Mouse (Mus musculus): ENCODE data around the gene Ankfy1. TPM values are rescaled to one million over a fixed set of nuclear protein-coding genes. Genes with fewer than 3 reads are reported as not detected.
"Not testable (repeated sequence)": the region's sequence is repeated elsewhere in the genome, so short reads cannot be mapped to it uniquely, and the experiment has no call there.

Gene Ankfy1
- polyA plus RNA-seq, 1 experiment from 2014 or later, result 36.7 TPM

DNA sequence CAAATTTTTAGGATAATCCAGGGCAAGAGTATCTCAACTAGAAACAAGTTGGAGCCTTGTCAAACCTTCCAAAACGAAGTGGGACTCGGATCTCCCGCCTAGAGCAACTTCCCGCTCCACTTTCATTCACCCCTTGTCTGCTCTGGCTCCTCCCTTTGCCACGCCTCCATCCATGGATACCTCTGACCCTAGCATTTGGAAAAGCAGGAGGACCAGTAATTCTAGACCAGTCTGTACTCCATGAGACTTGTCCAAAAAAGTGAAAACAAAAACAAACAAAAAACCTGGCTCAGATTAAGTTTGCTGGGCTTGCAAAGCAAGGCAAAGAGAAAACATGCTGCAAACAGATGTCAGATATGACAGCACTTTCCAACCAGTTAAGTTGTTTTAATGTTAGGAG lies 1.6 kb upstream of the Ankfy1 start:
- 8% methylated on average over 5 of the region's 5 CpGs for WGBS
- peak; percentile 42; the same call in 1 of the 2 replicates for ATAC-seq (ENCODE audit: insufficient read depth)

DNA sequence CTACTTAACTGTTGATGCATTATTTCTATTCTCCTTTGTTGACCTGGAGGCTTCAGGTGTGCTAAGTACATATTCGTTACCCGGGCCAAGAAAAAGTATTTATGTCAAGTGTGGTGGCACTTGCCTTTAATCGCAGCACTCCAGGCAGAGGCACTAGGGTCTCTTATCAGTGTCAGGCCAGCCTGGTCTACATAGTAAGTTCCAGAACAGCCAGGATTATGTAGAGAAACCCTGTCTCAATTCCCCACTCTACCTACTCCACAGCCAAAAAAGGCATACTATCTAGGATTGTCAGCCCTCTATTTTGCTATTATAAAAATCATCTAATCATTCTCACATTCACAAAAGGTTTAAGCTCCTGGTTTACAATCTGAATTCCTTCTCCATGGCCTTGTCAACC lies 691 bp upstream of the Ankfy1 start:
- Histone ChIP-seq H3K9ac (peak overlapping the region; percentile 67), H3K4me1 (ENCODE audit: insufficient read depth) (peaks cover 7% of the 10 kb centered on the region; the same call in 1 of the 2 replicates), H3K4me2 (peak overlapping the region; percentile 79), H3K27ac (ENCODE audit: low read depth) (peak overlapping the region; percentile 86), H3K4me3 (ENCODE audit: low read depth, low read length) (peak overlapping the region; percentile 66), H3K9me3 (ENCODE audit: low read depth, low read length) (no peaks in the 10 kb centered on the region), H3K27me3 (ENCODE audit: insufficient read depth, low read length) (no peaks in the 10 kb centered on the region), H3K36me3 (ENCODE audit: insufficient read depth) (peaks cover 5% of the 10 kb centered on the region; the same call in 1 of the 2 replicates)
- DNase-seq, result peak; percentile 14
- TF ChIP-seq CTCF (IDR thresholded peaks at IDR 0.05; ENCODE audit: low read depth), result no peak
- WGBS, result 48% methylated on average over 3 of the region's 3 CpGs
- ATAC-seq (ENCODE audit: insufficient read depth), result no peak

More for the DNA sequence above, 1.6 kb upstream of the Ankfy1 start:
- Histone ChIP-seq H3K4me2 (0 out of 2 replicates have a peak overlapping the region, but pooled peaks have one; percentile 10), H3K27me3 (ENCODE audit: insufficient read depth, low read length) (no peaks in the 10 kb centered on the region), H3K27ac (ENCODE audit: low read depth) (peak overlapping the region; percentile 27; the same call in 1 of the 2 replicates), H3K4me1 (ENCODE audit: insufficient read depth) (peaks cover 7% of the 10 kb centered on the region; the same call in 1 of the 2 replicates), H3K9me3 (ENCODE audit: low read depth, low read length) (no peaks in the 10 kb centered on the region), H3K9ac (no peak overlapping the region), H3K4me3 (ENCODE audit: low read depth, low read length) (no peak overlapping the region), H3K36me3 (ENCODE audit: insufficient read depth) (peaks cover 8% of the 10 kb centered on the region; the same call in 1 of the 2 replicates)
- no peak for TF ChIP-seq CTCF (IDR thresholded peaks at IDR 0.05; ENCODE audit: low read depth)
- DNase-seq, result peak; percentile 27

DNA sequence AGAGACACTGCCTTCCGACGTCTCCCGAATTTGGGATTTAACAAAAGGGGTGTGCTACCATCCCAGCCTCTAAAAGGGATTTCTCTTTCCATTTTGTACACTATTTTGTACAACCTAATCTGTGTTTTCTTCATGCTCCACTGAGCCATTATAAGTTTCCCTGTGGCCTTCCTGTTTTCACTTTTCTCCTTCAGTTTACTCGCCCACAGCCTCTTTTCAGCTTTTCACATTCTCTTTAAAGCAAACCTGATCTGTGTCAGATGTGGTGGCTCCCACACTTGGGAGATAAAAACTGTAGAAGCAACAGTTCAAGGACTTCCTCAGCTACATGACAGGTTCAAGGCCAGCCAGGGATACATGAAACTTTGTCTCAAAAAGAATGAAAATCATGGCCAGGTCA lies 2.5 kb downstream of the Ankfy1 start:
- Histone ChIP-seq H3K4me1 (ENCODE audit: insufficient read depth) (peaks cover 7% of the 10 kb centered on the region; the same call in 1 of the 2 replicates), H3K9me3 (ENCODE audit: low read depth, low read length) (no peaks in the 10 kb centered on the region), H3K27ac (ENCODE audit: low read depth) (no peak overlapping the region), H3K9ac (no peak overlapping the region), H3K4me3 (ENCODE audit: low read depth, low read length) (no peak overlapping the region), H3K4me2 (no peak overlapping the region), H3K36me3 (ENCODE audit: insufficient read depth) (no peaks in the 10 kb centered on the region; the same call in 1 of the 2 replicates), H3K27me3 (ENCODE audit: insufficient read depth, low read length) (no peaks in the 10 kb centered on the region)
- ATAC-seq (ENCODE audit: insufficient read depth) (no peak), DNase-seq (no peak)
- TF ChIP-seq CTCF (IDR thresholded peaks at IDR 0.05; ENCODE audit: low read depth), result no peak
- 85% methylated on average over 4 of the region's 4 CpGs for WGBS

DNA sequence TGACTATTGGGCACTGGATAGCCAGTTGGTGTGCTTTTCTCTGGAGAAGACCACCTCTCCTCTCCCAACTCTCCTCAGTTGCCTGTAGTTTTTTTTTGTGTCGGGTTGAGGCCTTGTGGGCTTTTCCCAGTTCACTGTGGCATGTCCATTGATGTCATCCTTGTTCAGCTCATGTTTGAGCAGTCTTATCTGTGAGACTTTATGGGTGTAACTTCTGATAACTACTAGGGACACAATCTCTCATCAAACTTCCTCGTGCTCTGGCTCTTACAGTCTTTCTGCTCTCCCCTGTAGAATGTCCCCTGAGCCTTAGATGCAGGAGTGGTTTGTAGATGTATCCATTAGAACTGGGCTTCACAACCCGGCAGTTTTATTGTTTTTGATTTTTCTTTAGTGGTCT lies 5.2 kb downstream of the Ankfy1 start:
- H3K4me3 ChIP-seq (ENCODE audit: low read depth, low read length), result no peak overlapping the region
- 81% methylated on average over 3 of the region's 3 CpGs for WGBS
- H3K9me3 ChIP-seq (ENCODE audit: low read depth, low read length), result no peaks in the 10 kb centered on the region
- TF ChIP-seq CTCF (IDR thresholded peaks at IDR 0.05; ENCODE audit: low read depth), result no peak
- no peak for DNase-seq
- H3K27ac ChIP-seq (ENCODE audit: low read depth), result no peak overlapping the region
- no peak overlapping the region for H3K9ac ChIP-seq
- H3K4me1 ChIP-seq (ENCODE audit: insufficient read depth), result peaks cover 7% of the 10 kb centered on the region; the same call in 1 of the 2 replicates
- ATAC-seq (ENCODE audit: insufficient read depth), result no peak
- H3K36me3 ChIP-seq (ENCODE audit: insufficient read depth), result peaks cover 2% of the 10 kb centered on the region; the same call in 1 of the 2 replicates
- no peak overlapping the region for H3K4me2 ChIP-seq
- no peaks in the 10 kb centered on the region for H3K27me3 ChIP-seq (ENCODE audit: insufficient read depth, low read length)

DNA sequence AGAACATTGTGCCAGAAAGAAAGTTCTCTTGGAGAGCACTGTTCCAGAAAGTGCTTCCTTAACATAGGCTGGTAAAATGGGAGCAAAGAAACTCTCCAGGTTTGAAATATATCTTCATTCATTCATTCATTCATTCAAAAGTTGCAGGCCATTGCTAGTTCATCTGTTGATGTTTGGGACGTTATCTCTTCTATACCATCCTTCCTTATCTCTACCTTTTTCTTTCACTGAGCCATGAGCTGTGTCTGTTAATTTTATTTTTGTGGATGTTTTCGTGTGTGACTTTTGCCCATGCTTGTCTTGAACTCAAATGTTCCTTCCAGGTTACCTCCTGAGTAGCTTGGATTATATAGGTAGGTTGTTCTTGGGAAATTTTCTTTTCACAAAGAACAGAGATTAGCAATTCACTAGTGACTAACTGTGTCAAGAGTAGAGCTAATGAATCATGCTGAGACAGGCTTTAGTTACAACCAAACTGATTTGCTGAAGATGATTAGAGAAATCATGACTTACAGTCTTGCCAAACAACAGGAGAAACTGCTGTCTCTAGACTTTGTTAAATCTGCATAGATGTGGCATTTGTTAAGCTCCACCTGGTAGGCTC lies 6.7 kb downstream of the Ankfy1 start:
- Histone ChIP-seq H3K4me3 (ENCODE audit: low read depth, low read length) (no peak overlapping the region), H3K9ac (no peak overlapping the region), H3K9me3 (ENCODE audit: low read depth, low read length) (no peaks in the 10 kb centered on the region), H3K4me1 (ENCODE audit: insufficient read depth) (no peaks in the 10 kb centered on the region), H3K27ac (ENCODE audit: low read depth) (no peak overlapping the region), H3K4me2 (no peak overlapping the region), H3K27me3 (ENCODE audit: insufficient read depth, low read length) (no peaks in the 10 kb centered on the region), H3K36me3 (ENCODE audit: insufficient read depth) (peaks cover 5% of the 10 kb centered on the region)
- TF ChIP-seq CTCF (IDR thresholded peaks at IDR 0.05; ENCODE audit: low read depth), result no peak
- DNase-seq (no peak), ATAC-seq (ENCODE audit: insufficient read depth) (no peak)
- 93% methylated on average over 2 of the region's 2 CpGs for WGBS

DNA sequence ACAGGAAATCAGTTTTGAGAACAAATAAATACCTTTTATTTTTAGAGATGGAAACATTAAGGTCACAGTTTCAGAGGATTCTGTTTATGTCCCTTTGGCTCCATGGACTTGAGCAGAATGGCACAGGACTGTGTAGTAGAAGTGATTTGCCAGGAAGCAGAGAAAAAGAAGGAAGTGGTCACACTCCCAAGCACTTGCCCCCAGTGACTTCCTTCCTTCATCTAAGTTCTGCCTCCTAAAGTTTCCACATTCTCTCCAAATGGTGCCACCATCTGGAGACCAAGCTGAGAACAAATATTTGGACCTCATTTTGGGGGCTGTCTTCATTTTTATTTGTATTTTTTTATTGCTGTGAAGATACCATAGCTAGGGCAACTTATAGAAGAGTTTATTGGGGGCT lies 7.5 kb downstream of the Ankfy1 start:
- Histone ChIP-seq H3K27ac (ENCODE audit: low read depth) (no peak overlapping the region), H3K4me1 (ENCODE audit: insufficient read depth) (no peaks in the 10 kb centered on the region), H3K4me2 (no peak overlapping the region), H3K9me3 (ENCODE audit: low read depth, low read length) (no peaks in the 10 kb centered on the region), H3K4me3 (ENCODE audit: low read depth, low read length) (no peak overlapping the region), H3K36me3 (ENCODE audit: insufficient read depth) (peaks cover 5% of the 10 kb centered on the region), H3K9ac (no peak overlapping the region), H3K27me3 (ENCODE audit: insufficient read depth, low read length) (no peaks in the 10 kb centered on the region)
- DNase-seq (no peak), ATAC-seq (ENCODE audit: insufficient read depth) (no peak)
- no peak for TF ChIP-seq CTCF (IDR thresholded peaks at IDR 0.05; ENCODE audit: low read depth)

DNA sequence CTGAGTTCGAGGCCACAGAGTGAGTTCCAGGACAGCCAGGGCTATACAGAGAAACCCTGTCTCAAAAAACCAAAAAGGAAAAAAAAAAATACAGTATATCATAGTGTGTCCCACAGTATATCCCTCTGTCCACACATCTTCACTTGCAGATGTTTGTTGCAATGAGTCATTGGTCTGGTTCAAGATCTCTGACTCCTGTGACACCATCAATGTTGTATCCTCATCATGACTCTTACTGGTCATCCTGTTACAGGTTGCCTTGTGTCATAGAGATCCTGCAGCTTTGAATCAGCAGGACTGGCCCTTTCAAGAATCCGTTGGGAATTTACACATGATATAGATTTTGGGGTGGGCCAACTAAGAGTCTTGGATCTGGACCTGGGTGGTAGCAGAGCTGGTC lies 15.3 kb downstream of the Ankfy1 start:
- H3K9ac ChIP-seq; H3K36me3 ChIP-seq (ENCODE audit: insufficient read depth); H3K4me1 ChIP-seq (ENCODE audit: insufficient read depth); DNase-seq; H3K27ac ChIP-seq (ENCODE audit: low read depth); H3K4me2 ChIP-seq; H3K9me3 ChIP-seq (ENCODE audit: low read depth, low read length); H3K27me3 ChIP-seq (ENCODE audit: insufficient read depth, low read length); H3K4me3 ChIP-seq (ENCODE audit: low read depth, low read length); ATAC-seq (ENCODE audit: insufficient read depth): not testable (repeated sequence)
- 90% methylated on average over 2 of the region's 2 CpGs for WGBS
